Mouse (Mus musculus): ENCODE measurements around the gene Fsip1. TPM values are rescaled to one million over a fixed set of nuclear protein-coding genes. Genes with fewer than 3 reads are reported as not detected.

The Fsip1 gene
- total RNA-seq, 4 experiments from 2014 or later: 0.41 to 1.3 (median 0.80) TPM

GRCm38 (mm10) chr2:118257094-118257493, 328 bp upstream of the Fsip1 start:
- DNase-seq (ENCODE audit: low spot score in 2 of 2): no peak

DNA sequence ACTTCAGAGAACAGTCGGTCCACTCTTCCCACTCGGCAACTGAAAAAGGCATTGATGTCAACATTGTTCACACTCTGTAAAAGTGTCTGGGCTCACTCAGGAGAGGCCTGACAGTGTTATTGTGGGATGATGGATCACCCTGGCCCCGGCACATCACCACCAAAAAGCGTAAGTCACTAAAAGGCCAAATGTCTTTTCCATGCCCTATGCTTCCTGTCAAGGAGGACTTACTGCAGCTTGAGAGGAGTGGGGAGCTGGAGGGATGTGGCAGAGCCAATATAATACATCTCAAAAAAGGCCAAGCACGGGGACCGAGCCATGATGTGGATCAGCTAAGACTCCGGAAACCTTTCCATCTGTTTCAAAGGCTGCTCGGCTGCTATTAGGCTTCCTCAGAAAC, 2.2 kb downstream of the Fsip1 start:
- no peak for DNase-seq (ENCODE audit: low spot score in 2 of 2)

DNA sequence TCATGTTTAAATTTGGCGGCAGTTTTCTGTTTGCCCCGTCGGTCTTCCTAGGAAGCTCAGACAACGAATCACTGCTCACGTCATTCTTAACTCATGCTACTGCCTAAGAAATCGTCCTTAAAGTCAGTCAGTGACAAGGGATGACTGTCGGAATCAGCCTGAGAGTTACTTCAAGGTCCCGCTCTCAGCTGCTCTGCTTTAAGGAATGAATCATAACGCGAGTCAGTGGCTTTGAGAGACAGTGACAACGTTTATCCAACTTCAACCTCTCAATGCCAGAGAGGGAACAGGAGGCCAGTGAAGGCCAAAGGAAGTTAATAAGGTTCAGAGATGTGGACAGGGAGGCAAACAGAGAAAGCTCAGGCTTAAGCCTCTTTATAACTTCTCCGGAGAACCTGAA, 7.8 kb downstream of the Fsip1 start:
- no peak for DNase-seq (ENCODE audit: low spot score in 2 of 2)

GRCm38 (mm10) chr2:118248016-118248415, 8.8 kb downstream of the Fsip1 start:
- no peak for DNase-seq (ENCODE audit: low spot score in 2 of 2)

GRCm38 (mm10) chr2:118245914-118246313, 10.9 kb downstream of the Fsip1 start:
- DNase-seq (ENCODE audit: low spot score in 2 of 2): peak; percentile 16 to 39

DNA sequence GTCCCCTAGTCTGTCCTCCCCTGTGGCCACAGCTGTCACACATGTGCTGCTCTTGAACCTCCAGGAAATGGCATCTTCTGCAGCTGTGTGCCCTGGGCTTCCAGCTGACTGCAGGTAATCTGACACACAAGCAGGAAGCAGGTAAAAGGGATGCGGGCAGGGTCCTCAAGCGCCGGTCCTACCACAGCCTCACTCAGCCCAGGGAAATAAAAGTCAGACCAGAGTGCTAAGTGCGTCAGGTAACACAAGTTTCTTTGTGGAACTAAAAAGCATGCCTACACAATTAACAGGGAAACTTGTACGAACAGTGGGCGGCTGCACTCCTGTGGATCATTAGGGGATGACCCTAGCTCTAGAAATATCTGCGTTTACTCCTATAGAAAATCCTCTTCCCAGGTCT, 20.6 kb downstream of the Fsip1 start:
- DNase-seq (ENCODE audit: low spot score in 2 of 2): no peak

DNA sequence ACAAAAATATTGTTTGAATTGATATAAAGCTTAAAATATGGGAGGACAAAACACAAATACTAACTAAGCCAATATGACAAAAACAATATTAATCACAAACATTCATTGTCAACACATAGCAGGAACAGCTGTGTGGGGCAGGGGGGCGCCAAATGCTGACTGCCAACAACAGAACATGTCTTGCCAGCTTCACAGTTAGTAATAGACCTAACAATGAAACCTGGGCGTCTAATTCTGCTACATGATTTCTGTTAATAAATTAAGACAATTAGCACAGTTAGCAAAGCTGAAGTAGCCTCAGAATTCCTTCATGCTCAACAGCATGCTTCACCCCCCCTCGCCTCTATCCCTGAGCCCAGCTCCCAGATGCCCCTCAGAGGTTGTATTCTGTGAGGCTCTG, 21.2 kb downstream of the Fsip1 start:
- DNase-seq (ENCODE audit: low spot score in 2 of 2): no peak

DNA sequence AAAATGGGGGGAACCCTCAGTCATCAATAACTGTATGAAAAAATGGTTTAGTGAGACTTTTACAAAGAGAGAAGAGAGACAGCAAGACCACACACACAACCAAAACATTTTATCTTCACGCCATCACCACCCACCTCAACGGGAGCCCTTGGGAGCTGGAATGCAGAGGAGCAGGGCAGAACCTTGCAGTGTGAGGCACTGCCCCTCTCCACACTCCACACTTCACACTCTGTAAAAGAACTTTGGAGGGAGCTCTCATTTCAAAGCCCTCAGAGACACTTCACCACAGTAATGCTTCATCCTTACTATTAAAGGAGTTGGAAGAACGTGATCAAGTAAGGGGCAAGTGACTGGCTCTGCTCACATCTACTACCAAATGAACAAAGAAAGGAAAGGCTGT, 26.2 kb downstream of the Fsip1 start:
- DNase-seq (ENCODE audit: low spot score in 2 of 2): no peak

- DNase-seq (ENCODE audit: low spot score in 2 of 2): no peak
These were observed 28.2 kb downstream of the Fsip1 start for GRCm38 (mm10) chr2:118228486-118229079.

DNA sequence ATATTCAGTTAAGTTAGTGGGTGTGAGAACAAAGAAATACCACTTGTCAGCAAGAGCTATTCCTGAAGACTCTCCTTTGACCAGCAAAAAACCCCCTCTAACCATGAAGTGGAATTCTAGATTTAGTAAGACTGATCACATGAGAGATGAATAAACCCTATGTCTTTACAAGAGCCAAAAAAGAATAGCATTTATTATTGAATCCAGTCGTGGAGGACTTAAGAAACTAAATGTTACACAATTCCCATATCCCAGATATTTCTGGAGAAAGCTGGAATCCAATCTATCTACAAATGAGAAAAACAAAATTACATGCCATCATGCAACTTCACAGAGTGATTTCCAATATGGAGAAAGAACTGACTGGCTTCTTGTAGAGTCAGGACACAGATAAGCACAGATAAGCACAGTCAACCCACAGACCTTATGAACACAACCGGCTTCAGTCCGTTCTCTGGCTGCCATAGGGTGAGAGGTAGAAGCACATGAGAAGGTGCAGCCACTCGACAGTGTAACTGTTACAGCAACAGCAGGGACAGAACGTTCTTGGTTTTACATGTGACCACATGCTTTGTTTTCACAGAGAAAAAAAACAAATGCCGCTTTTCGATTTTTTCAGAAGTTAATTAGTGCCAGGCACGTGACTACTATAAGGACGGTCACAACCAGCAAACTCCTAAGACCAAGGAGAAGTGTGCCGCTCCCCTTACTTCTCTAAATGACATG, 31.3 kb downstream of the Fsip1 start:
- no peak for DNase-seq (ENCODE audit: low spot score in 2 of 2)

DNA sequence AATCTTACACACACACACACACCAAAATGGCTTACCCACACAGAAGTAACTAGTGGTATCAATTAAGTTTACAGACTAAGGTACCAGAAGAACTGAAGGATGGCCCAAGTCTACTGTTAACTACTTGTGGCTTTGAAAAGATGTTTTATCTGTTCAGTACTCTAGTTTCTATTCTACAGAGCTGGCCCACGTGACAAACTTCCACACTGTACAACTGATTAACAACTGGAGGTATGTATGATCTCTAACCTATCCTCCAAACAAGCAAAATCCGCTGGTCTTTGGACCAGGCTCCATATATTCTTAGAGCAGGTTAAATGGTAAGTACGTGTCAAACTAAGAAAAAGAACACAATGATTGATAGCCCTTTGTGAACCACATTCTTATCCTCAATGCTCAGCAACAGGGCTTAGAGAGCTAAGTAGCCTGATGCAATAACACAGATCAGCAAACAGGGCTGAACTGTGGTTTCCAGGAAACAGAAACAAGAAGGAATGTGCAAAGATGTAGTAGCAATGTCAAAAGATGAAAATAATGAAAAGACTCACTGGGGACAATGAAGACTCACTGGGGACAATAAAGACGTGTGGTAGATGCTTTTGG, 38.7 kb downstream of the Fsip1 start:
- DNase-seq (ENCODE audit: low spot score in 2 of 2): no peak

DNA sequence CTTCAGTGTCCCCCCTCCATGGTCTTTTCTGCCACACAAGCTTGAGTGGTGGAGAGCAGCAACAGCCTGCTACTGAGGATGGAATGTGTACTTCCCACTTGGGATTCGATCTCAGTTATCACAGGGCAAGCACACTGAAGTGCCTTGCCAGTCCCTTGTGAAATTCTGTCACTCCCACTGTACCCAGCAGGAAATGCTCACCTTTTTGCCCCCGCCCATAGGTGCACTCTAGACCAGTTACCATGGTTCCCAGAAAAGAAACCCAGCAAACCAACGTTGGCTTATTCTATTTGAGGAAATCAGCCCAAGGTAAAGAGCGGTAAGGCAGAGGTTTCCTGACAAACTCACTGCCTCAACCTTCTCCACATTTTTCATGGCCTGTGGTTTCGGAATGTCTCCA, 47.1 kb downstream of the Fsip1 start:
- no peak for DNase-seq (ENCODE audit: low spot score in 2 of 2)

DNA sequence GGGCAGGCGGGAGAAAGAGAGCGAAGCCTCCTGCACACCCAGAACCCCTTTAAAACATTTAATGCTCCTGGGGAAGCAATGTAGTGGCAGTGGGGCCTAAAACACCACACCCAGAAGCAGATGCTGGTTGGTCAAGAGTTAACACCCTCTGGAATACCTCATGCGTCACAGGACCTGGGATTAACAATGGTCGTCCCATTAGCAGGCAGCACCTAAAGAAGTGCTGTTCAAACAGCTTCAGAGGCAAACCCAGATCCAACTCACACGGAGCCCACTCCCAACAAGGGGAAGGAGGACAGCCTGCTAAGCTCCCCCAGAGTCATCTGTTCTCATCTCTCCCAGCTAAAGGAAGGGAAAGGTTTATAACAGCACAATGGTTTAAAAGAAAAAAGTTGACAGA, 48.1 kb downstream of the Fsip1 start:
- no peak for DNase-seq (ENCODE audit: low spot score in 2 of 2)

- DNase-seq (ENCODE audit: low spot score in 2 of 2): no peak
These were observed 50.7 kb downstream of the Fsip1 start for GRCm38 (mm10) chr2:118205991-118206585.

DNA sequence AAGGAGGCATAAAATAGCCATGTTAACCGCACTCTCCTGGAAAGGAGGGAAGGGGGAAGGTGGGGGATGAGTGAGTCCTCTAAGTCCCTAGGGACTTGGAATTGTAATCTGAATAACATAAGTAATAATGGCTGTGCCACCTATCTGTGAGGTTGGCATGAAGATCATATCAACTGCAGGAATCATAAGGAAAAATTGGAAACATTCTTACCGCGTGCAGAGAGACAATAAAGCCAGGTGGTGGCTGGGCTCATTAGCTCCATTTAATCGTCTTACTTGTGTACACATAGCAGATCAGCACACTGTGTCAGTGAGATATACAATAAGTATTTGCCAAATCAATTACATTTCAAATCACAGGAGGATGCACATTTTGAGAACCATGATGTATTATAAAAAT, 52.1 kb downstream of the Fsip1 start:
- no peak for DNase-seq (ENCODE audit: low spot score in 2 of 2)

DNA sequence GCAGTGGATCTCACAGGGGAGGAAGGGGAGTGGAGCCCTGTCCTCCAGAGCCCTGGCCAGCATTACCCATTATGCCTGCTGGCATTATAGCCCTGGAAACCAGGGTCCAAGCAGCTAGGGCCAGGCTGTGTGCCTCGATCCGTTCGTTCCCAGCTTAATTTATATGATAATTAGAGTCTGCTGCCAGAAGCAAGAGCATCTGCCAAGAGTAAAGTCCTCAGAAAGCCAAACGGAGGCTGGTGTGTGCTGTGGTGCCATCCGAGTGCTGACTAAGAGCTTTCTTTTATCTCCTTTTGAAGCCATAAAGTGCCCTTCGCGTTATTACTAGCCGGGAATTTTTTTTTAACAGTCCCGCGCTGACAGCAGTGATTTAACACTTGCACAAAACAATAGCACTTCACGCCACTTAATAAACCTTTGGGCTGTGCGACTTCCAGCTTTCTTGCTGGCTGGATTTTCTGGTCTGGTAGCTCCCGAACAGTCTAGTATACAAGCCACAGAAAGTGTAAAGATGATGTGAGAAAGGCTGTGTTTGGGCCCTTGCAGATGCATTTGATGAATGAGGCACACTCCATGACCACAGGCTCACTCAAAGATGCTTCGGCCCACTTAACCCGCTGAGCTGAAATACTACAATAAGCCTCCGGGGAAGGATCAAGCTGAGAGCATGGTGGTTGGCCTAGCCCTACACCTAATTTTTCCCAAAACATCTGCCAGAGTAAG, 52.9 kb downstream of the Fsip1 start:
- DNase-seq (ENCODE audit: low spot score in 2 of 2): peak; percentile 9 to 47

- DNase-seq (ENCODE audit: low spot score in 2 of 2): no peak
These were observed 53.8 kb downstream of the Fsip1 start for GRCm38 (mm10) chr2:118202934-118203333.

- DNase-seq (ENCODE audit: low spot score in 2 of 2): no peak
These were observed 54.8 kb downstream of the Fsip1 start for GRCm38 (mm10) chr2:118201983-118202382.

- DNase-seq (ENCODE audit: low spot score in 2 of 2): peak; percentile 41 to 55
These were observed 56.9 kb downstream of the Fsip1 start for GRCm38 (mm10) chr2:118199867-118200266.

- DNase-seq (ENCODE audit: low spot score in 2 of 2): no peak
These were observed 59.8 kb downstream of the Fsip1 start for GRCm38 (mm10) chr2:118196966-118197365.

DNA sequence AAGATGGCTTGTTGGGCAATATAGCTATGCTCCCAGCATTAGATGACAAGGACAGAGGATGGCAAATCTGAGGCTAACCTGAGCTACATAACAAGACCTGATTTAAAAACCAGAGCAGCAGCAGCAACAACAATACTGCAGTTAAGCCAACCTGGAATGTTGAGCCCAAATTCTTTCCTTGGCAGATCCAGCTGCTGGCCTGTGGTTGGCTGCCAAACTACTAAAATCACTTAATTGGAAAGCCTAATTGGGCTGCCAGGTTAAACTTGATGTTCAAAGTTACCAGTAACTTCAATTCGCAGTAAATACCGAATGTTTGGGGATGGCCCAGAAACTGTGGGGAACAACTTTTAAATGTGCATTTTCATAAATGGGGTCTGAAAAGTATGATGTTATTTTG, 74.6 kb downstream of the Fsip1 start:
- no peak for DNase-seq (ENCODE audit: low spot score in 2 of 2)
